Mouse (Mus musculus) T-cell, adult 66 days (primary cell): ENCODE measurements around the gene Depdc5. TPM values are rescaled to one million over a fixed set of nuclear protein-coding genes. Genes with fewer than 3 reads are reported as not detected.

Experiments used
- total RNA-seq, 2 experiments: library from RNA; stranded (reverse); gene quantifications; 3 replicates in 1 of 2; 4 replicates in 1 of 2; pipeline ENCODE4 v1.2.4; 2023

Depdc5 gene
- total RNA-seq, result 10 to 100 TPM; 60.2 to 62.6 TPM

DNA sequence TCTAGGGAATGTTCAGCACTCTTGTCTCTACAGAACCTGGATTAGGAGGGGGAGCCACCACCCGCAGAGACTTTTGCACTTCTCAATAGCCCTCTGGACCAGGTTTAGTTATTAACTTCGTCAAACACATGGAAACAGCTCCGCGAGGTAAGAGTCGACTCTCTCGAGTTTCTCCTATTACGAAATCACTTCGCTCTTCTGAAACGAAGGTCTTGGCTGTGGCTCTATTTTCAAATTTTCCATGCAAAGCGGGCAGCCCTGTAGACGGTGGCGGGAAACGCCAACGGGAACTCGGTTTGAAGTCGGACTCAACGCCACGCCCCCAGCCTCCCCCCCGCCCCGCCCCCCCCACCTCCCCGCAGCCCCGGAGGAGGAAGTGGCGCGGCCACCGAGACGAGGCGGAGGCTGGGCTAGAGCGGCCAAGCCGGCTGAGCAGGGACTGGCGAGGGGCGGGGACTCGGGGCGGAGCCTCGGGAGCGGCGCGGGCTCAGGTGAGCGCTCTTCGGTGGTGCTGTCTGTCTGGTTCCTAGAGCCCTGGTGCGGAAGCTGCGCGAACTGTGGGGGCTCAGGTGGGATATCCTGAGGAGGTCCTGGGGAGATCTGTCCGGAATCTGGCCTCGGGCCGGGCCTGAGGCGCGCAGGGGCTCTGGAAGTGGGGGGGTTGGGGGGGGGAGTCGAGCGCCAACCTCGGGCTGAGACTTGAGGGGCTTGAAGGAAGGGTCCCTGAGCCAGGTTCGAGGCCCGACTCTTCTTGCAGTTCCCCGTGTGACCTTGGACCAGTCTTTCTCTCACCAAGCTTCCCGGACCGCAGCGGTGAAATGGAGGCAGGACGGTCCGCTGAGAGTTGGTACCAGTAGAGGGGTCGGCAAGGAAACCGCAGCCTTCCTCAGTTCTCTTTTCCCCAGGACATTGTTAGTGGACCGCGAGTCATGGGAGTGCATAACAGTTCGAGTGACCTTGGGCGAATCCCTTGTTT, at the start of gene Depdc5:
Gene Depdc5, plus strand, starts transcription at position 449 of the 976 bp plus-strand sequence.

DNA sequence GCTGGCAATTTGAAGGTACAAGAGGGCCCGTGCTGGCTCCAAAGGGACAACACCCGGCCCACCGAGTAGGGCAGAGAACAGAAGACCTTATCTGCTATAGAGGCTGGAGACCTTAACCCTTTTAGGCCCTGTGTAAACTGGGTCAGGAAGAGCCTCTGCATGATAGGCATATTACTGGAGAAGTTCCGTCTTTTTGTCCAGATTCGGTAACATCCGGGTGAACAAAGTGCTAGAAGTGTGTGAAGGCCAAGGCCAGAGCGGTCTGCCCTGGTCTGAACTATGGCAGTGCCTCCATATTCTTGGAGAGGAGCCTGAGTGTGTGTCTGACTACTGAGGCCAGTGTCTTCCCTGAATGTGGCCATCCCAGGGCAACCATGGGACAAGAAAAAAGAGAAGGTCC, 36.5 kb upstream of the Depdc5 start, which contains the start of gene Gm20671:
Gene Gm20671, minus strand, starts transcription at position 101 of the 400 bp plus-strand sequence.

DNA sequence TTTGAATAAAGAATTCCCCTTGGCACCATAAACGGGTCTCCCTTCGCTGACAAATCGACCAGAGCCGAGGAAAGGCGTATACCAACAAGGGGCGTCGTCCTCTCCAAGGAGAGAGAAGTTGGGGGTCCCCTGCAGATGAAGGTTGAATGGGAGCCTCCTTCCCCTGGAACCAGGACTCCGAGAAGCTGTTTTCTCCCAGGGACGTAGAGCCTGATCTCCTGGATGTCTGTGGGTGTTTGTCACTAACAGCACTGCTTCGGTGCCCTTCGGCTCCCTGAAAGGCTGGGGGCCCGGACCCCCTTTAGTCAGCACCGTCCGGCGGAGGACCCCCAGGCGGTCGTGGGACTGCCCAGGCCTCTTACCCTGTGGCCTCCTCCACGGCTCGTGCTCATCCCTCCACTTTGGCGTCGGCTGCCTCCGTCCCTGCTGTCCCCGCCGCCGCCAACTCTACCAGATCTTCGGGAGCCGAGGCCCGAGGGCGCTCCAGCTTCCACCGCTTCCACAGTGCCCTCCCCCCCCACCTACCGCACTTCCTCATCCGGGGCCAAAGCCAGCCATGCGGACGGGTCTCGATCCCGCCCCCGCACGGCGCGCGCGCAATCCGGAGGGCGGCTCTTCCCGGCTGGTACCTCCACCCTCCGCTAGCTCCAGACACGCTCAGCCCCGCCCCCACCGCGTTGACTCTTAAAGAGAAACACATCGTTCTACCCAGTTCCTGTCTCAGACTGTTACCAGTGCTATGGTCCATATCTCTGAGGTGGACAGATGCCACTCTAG, 9.6 kb upstream of the Depdc5 start, which contains the start of gene Prr14l:
Gene Prr14l, minus strand, starts transcription at position 526 of the 777 bp plus-strand sequence.

DNA sequence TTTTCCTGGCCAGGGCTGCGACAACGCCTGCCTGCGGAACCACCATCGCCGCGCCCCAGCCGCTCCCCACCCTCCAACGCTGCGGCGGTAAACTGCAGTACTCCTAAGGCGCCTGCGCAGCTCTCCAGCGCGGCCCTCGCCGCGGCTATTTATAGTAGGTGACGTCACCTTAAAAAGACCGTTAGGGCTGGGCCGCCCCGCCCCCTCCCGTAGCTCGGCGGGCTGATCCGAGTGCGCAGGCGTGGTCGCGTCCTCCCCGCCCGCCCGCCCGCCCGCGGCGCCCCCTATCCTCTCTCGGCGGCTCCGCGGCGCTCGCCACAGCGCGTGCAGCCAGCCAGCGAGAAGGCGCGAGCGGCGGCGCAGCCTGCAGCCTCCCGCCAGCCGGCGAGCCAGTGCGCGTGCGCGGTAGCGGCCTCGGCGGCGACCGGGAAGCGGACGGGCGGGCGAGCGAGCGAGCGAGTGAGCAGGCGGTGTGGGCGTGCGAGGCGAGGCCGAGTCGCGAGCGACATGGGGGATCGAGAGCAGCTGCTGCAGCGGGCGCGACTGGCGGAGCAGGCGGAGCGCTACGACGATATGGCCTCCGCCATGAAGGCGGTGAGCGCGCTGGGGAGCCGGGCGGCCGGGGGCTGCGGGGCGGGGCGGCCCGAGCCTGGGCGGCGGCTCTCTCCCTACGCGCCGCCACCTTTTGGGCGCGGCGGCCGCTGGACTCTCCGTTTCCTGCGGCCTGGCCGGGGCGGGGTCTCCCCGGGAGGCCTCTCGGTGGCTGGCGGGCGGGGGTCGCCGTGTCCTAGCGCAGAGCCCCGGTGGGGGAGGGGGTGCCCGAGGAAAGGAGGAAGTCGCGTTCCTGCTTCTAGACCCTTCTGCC, 155.3 kb downstream of the Depdc5 start, which contains the start of gene Ywhah:
Gene Ywhah, plus strand, starts transcription at position 256 of the 865 bp plus-strand sequence.

Other genes starting within 250 kb of the Depdc5 start
- gene Pisd, start 78.1 kb upstream of the Depdc5 start, total RNA-seq, result 10 to 100 TPM; 38.6 to 41.9 TPM
- not detected for gene Gm20671, start 36.6 kb upstream of the Depdc5 start, total RNA-seq
- gene Prr14l, start 9.4 kb upstream of the Depdc5 start, total RNA-seq, result 10 to 100 TPM; 46.8 to 57.2 TPM
- gene Ywhah, start 155.1 kb downstream of the Depdc5 start, total RNA-seq, result 100 to 1,000 TPM; 119 to 131 TPM
- not detected for gene Slc5a1, start 240.5 kb downstream of the Depdc5 start, total RNA-seq